Mouse (Mus musculus): Measurements from ENCODE around the gene Otos. TPM values are rescaled to one million over a fixed set of nuclear protein-coding genes. Genes with fewer than 3 reads are reported as not detected.
A peak's percentile ranks its signal among the peaks of the same experiment; 100 is the strongest.

Gene Otos
- total RNA-seq (2021) = 1 to 10 TPM in 1 of 2 experiments, under 1 TPM in 1; 0.60 to 1.0 TPM
- long read RNA-seq, experiment 1 = 0 reads
- long read RNA-seq, experiment 2 = 0 reads

DNA sequence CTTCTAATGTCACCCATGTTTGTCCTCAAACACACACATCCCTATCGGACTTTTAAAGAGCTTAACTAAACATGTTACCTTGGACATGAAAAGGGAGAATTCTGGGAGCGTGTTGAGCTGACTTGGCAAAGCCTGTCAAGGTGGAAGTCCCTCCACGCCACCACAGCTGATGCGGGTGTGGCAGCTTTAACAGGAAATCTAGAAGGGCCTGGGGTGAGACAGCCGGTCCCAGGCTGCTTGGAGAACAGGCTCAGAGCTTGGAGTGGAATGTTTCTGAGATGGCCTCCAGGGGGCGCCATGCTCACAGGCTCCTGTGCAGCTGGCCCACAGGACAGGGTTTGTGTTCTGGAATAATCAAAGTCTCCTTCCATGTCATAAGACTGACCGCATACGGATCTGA, at the start of gene Otos:
Gene Otos, minus strand, starts transcription at position 169 of the 400 bp plus-strand sequence.
- DNase-seq (ENCODE audit: low spot score in 2 of 2) = peak; percentile 72 to 84

DNA sequence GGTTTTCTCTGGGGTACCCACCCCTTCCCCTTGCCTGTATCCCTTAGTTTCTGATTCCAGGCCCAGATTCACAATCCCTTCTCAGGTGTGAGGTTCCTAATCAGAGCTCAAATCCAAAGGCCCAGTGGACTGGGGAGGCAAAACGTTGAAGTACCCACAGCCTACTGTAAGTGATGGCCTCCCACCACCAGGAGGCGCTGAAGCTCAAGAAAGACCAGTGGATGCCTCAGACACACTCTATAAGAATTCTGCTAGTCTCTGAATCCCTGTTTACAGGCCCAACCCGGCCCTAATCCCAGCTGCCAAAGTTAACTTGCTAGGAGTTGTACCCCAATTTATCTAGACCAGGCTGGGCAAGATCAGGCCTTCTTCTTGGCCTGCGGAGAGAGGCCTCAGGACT, 48.2 kb upstream of the Otos start:
- DNase-seq (ENCODE audit: low spot score in 2 of 2) = peak; percentile 71 to 75

DNA sequence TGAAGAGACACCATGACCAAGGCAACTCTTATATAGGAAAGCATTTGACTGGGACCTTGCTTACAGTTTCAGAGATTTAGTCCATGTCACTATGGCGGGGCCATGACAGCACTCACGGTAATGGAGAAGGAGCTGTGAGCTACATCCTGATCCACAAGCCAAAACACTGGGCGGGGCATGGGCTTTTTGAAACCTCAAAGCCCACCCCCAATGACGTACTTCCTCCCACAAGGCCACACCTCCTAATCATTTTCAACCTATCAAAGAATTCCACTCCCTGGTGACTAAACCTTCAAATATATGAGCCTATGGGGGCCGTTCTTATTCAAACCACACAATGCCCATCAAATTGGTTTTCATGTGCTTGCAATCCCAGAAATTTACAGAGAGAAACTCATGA, 47.1 kb upstream of the Otos start:
- DNase-seq (ENCODE audit: low spot score in 2 of 2) = no peak

DNA sequence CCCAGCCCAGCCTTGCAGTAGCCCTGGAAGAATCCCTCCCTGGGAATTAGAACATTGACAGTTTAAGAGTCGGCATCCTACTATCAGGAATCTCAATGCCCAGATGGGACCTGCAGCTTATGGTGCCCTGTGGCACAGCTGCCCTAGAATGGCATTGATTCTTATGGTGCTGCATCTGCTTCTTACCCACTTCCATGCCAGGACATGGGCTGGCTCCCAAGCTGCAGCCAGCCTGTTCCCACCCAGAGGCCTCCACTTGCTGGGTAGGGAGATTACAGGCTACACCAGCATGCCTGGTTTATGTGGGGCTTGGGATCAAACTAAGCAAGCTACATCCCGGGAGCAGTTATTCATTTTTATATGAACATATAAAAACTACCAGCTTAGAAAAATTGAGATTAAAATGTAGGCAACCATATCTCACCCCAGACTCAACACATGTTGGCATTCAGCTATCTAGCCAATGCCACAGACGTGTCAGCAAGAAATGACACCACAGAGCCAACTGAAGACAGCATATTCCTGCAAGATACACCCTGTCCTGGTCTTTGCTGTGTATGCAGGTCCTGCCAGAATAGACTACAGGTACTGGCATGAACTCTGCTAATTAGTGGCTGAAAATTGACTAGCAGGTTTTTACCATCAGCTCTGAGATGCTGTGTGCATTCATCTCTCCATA, 42.7 kb upstream of the Otos start:
- no peak for DNase-seq (ENCODE audit: low spot score in 2 of 2)

DNA sequence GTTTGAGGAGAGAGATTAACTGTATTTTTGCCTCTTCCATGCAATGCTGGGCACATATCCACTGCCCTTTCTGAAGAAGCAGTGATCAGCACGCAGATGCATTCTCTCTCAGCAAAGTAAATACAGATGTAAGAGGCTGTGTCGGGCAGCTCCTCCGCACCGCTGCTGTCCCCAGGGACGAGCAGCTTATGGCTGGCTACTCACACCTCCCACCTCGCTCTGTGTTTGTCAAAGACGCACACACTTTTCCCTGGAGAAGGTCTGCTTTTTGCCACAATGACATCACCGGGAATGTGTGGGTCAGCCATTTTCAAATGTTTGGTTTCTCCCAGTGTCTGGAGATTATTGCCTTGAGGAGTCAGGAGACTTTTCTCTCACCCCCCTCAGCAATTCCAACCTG, 38.4 kb upstream of the Otos start:
- no peak for DNase-seq (ENCODE audit: low spot score in 2 of 2)

DNA sequence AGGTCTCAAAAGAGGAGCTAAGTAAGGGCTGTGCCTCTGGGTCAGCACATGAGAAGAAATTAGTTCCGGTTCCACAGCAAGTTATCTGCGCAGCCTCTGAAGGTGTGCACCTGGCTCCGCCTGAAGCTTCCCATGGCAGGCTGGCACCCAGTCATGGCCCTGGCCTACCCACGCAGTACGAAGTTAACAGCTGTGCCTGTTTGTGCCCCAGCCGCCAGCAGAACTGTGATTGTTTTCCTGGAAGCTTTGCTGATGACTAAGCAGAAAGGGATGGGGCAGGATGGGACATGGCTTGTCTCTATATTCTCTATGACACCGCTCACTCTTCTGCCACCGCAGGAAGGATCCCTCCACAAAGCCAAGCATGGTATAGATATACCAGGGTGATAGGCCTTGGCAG, 34.5 kb upstream of the Otos start:
- peak; percentile 57 to 62 for DNase-seq (ENCODE audit: low spot score in 2 of 2)

DNA sequence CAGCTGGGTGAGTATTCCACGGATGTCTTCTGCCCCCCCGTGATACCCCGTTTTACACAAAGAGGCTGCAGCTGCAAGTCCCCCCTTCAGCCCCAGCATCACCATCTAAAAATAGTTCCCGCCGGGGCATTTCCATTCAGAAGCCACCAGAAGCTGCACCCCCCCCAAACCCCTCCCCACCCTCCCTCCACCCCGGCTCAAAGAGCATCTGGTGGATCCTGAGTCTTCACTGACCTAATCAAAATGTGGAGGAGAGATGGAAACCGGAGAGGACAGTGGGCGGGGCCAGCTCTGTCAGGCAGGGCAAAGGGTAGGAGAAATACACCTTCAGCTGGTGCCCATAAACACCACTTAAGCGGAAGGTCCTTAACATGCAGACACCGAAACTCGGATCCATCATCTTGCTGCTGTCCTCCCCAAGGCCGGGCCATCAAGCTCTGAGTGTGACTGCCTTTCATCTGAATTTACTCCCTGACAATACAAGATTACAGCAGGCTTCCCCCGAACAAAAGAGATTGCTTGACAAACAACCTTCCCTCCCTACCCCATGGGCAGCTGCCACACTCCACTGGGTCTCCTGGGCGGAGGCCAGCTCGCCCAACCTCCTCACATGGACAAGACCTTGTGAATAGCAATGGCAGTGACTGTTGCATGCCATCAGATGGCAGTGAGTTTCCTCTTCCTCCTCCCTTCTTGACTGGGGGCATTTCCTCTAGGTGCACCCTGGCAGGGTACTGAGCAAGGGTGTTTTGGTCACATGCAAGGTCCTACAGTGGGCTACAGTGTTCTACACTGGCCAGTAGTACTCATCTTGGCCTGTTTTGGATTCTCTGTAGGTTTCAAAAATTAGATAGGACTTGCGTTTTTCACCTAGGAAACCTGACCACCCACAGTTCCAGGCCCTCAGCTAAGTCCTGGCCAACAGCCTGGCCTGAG, 32.3 kb upstream of the Otos start:
- DNase-seq (ENCODE audit: low spot score in 2 of 2) = no peak

DNA sequence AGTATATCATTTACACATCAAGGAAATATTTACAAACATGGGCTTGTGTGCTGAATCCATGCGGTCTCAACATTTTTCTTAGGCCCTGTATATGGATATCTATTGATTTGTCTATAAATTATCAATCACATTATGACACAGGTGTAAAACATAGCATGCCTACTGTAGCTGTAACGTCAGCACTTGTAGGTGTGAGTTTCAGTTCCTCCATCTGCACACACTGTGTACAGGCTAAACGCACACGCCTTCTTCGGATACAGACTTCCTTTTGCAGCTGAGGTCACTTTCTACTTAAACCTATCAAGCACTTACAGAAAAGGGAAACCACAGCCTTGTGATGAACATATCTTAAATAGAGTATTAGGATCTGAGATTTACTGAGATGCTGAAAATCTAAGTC, 30.1 kb upstream of the Otos start:
- DNase-seq (ENCODE audit: low spot score in 2 of 2) = no peak

DNA sequence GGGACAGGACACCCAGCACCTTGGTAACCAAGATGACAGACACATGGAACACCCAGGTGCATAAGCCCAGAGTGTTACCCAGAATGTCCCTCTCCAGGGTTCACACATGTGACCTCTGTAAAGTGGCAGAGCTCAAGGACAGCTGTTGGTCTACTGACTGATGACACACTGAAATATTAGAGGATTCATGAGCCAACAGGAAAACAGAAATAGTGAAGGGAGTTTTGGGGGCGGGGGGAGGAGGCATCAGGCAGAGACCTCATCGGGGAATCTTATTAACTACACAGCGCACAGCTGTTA, 28.0 kb upstream of the Otos start:
- DNase-seq (ENCODE audit: low spot score in 2 of 2) = no peak

DNA sequence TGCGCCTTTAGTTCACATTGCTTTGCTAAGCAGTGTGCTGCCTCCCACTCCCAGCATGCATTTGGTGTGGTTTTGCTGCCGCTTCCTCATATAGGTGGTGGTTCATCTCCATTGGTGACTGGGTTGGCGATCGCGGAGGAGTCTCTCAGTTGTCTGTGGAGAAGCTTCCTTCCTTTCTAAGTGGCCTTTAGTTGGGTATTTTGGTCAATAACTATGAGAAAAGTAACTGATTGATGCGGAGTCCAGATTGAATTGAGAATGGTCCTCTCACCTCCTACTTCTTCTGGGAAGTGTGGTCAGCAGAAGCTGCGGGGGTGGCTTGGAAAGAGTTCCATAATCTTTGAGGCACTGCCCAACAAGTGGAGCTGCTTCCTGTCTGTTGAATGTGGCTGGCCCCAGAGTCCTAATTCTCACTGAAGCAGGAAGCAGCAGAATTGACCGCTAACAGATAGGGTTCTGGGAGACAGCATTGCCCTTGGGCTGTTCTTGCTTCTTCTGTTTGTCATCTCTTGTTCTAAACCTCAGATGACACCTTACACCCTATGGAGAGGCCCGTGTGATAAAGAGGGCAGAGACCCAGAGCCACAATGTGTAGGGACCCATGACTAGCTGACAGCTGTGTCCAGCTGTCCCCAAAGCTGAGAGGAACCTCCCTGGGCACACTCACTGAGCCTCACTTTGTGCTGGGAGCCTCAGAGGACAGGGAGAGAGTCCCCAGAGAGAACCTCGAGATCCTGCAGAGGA, 27.5 kb upstream of the Otos start:
- DNase-seq (ENCODE audit: low spot score in 2 of 2) = no peak

DNA sequence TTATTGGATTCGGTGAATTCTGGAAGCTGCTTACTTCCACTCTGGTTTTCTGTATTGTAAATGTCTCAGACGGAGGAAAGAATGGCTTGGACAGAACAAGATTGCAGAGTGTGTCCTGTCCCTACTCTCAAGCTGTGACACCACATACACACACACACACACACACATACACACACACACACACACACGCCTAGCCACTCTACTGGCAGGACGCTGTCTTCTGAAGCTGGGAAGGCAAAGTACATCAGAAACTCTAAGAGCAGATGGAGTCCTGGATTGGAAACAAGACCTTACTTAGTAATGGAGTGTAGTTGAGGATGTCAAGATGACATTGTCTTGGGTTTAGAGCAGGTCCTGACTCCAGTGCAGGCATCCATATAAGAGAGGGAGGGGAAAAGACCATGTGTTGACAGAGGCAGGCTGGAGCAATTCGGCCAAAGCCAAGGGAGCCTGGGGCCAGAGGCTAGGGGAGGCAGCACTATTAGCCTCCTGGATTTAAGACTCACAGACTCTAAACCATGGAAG, 24.7 kb upstream of the Otos start:
- DNase-seq (ENCODE audit: low spot score in 2 of 2) = no peak

DNA sequence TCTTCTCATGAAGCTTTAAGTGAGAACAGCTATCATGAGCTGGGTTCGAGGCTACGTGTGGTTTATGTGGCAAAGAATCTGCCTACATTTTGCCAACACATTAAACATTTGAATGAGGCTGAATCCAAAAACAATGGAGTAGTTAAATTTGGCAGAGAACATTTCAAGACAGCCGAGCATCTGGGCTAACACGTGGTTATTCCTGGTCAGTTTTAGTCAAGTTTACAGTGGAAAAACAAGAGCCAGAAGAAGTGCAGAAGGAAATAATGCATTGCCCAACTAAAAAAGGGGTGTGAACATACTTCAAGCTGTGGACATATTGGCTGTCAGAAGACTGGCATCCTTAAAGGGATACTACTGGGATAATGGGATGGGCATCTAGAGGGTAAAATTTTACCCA, 22.7 kb upstream of the Otos start:
- DNase-seq (ENCODE audit: low spot score in 2 of 2) = no peak

DNA sequence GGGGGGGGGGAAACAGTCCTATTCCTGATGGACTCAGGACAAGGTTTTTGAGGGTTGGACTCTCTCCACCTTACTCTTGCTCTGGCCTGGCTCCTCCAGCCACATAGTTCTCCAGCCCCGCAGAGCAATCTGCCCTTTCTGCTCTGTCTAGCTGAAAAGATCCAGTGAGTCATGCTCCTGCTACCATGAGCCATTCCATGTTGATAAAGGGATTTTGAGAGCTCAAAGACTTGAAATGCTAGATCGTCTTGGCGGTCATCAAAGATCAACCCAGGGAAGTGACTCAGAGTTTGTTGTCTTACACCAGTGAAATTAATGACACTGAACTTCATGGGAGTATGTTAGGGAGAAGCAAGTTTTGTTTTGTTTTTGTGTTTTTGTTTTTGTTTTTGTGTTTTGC, 20.8 kb upstream of the Otos start:
- no peak for DNase-seq (ENCODE audit: low spot score in 2 of 2)

DNA sequence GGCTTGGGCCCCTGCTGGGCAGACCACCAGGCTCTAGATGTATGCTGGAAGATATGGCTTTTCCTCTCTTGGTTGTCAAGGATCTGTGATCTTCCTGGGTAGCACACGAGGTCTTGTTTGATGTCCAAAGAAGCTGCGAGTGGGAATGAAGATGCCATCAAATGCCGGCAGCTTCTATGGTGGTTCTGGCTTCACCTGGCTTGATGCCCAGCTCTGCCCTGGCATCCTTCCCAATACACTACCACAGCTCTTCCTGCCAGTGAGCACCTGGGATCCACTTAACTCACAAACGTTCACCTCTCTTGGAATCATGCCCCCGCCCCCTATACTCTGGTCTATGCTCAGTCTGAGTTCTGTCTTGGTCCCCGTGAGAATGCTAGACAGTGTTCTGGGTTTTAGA, 18.5 kb upstream of the Otos start:
- DNase-seq (ENCODE audit: low spot score in 2 of 2) = no peak

DNA sequence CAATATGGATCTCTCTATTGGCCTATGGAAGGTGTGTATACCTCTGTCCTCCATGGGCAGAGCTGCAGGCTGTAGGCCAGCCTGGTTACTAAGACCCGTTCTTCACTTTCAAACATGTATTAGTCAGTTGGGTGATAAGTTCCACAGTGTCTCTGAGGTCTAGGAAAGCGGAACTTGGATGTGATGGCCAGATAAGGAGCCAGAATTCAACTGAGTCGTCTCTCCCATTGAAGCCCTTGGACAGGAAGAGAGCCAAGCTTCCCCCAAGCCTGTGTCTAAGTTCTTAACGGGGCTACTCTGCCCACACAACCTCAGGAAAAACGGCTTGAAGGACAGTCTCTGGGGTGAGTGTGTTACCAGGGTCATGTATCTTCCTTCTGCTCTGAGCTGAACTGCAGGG, 10.8 kb upstream of the Otos start:
- no peak for DNase-seq (ENCODE audit: low spot score in 2 of 2)

DNA sequence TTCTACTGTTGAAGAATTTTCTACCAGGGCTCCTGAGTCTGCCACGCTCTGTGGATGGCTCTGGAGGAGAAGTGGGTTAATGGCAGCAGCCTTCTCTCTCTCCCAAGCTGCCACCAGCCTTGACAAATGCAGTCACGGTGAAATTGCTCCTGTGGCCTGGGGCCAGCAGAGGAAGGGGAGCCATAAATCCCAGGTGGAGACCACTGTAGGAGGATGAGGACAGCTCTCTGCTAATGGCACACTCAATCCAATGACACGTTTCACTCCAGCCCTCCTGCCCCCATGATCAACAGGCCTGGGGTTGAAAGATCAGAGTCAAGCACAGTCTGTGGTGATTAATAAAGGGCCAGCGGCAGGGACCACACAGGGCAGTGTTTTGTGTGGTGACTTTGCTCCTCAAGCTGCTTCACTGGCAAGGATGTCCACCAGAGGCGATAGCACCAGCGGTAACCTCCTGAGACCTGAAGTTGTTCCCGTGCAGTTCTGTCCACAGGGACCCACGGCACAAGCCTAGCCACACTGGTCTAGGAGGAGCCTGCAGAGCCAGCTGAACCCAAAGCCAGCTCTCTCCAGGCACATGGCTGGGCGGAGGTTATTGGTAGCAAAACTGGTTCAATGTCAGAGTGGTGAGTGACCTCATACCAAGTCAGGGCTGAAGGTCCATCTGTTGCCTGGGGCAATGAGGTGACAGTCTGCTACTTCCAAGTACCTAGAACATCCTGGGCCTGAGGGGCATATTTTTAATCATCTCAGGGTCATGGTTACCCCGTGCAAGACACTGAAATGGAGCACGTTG, 8.6 kb upstream of the Otos start:
- DNase-seq (ENCODE audit: low spot score in 2 of 2) = no peak

DNA sequence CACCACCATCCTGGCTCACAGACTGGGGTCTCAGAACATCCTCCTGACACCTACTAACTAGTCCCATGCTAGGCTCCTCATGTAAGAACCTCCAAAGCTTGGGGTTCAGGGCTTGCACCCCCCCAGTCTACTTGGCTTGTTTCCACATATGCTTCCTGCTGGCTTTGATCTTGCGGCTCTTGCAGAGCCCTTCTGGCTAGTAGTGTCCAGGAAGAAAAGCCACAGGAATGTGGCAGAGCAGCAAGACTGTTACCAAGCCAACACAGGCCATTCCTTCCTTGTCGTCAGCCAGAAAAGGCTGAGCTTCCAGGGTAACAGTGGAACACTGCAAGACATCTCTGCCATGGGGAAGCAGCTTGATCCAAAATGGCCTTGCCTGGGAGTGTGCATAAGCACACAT, 6.0 kb upstream of the Otos start:
- DNase-seq (ENCODE audit: low spot score in 2 of 2) = no peak

DNA sequence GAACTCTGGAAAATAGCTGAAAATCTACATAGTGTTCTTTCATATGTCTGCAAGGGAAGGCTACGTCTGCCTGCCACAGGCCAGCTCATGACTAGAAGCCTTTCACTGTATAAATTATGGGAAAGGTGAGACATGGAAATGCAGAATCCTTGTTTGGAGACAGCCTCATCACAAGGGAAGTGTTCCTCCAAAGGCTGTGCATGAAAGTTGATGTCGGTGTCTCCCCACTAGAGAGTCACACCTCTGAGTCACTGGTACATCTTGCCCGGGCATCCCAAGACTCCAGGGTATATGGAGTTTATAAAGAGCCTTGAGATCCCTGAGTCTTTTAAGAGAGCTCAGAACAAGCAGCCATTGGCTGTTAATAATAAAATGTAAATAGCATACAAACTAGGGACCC, 4.5 kb upstream of the Otos start:
- DNase-seq (ENCODE audit: low spot score in 2 of 2) = no peak

DNA sequence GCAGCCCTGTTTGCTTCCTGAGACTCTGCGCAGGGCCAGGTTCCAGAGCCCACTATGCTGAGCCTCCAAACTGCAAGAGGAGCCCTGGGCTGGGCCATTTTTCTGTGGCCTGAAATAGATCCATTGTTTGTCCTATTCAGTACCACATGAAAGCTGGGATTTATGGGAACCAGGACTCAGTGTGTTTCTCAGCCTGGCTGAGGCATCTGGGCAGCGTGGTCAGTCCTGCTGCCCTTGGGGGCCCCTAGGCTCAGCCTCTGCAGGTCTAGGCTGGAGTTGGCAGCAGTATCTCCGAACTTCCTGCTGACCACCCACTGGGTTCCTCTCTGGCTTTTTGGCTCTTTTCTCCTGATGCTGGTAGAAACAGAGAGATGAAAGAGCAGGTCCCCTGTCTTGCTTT, 2.8 kb upstream of the Otos start:
- no peak for DNase-seq (ENCODE audit: low spot score in 2 of 2)

DNA sequence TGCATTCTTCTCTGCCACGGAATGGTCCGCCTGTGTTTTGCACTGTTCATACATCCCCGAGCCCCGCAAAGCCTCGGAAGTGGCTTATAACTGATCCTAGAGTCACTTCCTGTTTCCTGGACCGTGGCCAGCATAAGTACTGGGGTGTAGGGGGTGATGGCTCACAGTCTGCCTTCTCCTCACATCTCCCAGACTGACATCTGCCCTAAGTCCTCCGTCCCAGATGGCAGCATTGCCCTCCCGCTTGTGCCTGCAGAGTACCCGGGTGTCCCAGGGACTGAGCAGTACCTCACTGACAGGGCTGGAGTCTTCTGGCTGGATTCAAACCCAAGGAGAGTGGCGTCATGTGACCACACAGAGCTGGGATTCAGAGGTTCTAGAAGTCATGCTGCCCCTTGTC, 444 bp downstream of the Otos start:
- DNase-seq (ENCODE audit: low spot score in 2 of 2) = no peak

DNA sequence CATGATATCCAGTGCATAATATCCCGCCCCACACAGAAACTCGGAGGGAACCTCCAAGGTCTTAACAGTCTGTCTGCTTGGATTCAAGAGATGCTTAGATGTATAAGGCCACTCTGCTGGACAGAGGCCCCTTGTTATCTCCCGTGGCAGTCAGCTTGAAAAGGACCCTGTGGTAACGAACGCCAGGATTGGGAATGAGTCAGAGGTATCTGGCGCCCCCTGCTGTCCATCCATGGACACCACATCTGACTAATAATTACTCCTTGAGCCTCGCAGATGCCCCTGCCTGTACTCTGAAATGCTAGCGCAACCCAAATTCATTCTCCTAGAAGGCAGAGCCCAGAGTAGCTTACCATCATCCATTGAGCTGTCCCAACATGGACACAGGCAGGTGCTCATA, 889 bp downstream of the Otos start:
- peak; percentile 82 for DNase-seq (ENCODE audit: low spot score in 2 of 2)
